Mouse (Mus musculus) forebrain, embryonic 12.5 days (tissue): ENCODE data around the gene Olfr1368. TPM values are rescaled to one million over a fixed set of nuclear protein-coding genes. Genes with fewer than 3 reads are reported as not detected.

Experiments
- ATAC-seq: fragments of 200-750 bp; cut with Nextera tagmentation; 2 replicates; pipeline ENCODE4 v1.8.0; 2017; ENCODE audit warnings: moderate TSS enrichment; ENCODE audit not compliant: low FRiP score
- H3K27ac ChIP-seq: fragments of 300-500 bp; sonication (generic); 2 replicates; pipeline ENCODE4 v1.5.1; 2016; ENCODE audit warnings: mild to moderate bottlenecking
- H3K27me3 ChIP-seq: fragments of 300-500 bp; sonication (generic); 2 replicates; pipeline ENCODE4 v1.6.1; 2016; ENCODE audit warnings: mild to moderate bottlenecking
- H3K36me3 ChIP-seq: fragments of 300-500 bp; sonication (generic); replicated peaks from 2 replicates; pipeline ENCODE4 v1.6.1; 2016; ENCODE audit warnings: mild to moderate bottlenecking
- H3K4me1 ChIP-seq: fragments of 300-500 bp; sonication (generic); 2 replicates; pipeline ENCODE4 v1.6.1; 2016
- H3K4me2 ChIP-seq: fragments of 300-500 bp; sonication (generic); 2 replicates; pipeline ENCODE4 v1.6.1; 2016; ENCODE audit warnings: mild to moderate bottlenecking, moderate library complexity
- H3K4me3 ChIP-seq: fragments of 300-500 bp; sonication (generic); replicated peaks from 2 replicates; pipeline ENCODE4 v1.5.1; 2016; ENCODE audit warnings: mild to moderate bottlenecking
- H3K9ac ChIP-seq: fragments of 300-500 bp; sonication (generic); 2 replicates; pipeline ENCODE4 v1.6.1; 2016; ENCODE audit warnings: mild to moderate bottlenecking
- H3K9me3 ChIP-seq: fragments of 300-500 bp; sonication (generic); 2 replicates; pipeline ENCODE4 v1.6.1; 2016
- WGBS: fragments of 180-500 bp; shearing (Covaris S2); methylation state at CpG from one replicate; pipeline ENCODE4 v1.1.7; 2016; 5-methylcytosine and 5-hydroxymethylcytosine counted together
- polyA plus RNA-seq: library from polyadenylated mRNA; unstranded; fragments of >200 nt; fragmentation: Nextera tagmentation; extraction: Ambion mirVana; gene quantifications from 2 replicates; pipeline ENCODE4 v1.2.1, GENCODE M21; 2016

The Olfr1368 gene
- polyA plus RNA-seq, 1 experiment from 2014 or later: not detected

DNA sequence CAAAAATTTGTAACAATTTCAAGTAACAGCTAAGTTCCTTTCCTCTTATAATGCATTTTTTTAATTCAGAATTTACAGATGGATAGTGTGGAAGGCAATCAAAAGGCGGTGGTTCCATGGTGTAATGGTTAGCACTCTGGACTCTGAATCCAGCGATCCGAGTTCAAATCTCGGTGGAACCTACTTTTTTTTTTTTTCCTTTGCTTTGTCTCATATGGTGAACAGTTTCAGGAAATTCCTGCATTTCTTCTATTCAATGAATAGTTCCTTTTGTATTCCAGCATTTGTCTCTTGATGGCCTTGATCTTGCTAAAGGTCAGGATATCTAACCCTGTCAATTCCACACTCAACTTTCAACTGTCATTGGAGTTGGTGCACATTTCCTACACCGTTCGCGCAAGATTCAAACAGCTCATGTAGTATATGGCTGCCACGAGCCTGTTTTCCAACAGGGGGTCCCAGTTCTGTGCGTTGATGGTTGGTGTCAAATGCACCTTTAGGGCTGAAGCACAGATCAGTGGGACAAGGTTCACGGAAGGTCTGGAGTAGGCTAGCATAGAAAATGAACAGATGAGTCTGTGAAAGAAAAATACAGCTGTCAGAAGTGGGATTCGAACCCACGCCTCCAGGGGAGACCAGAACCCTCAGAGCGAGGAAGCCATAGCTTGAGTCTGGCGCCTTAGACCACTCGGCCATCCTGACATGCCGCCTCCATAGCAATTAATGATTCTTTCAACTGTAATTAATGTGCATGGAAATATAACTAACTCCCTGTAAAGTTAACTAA is 26.8 kb upstream of the Olfr1368 start:
- Histone ChIP-seq H3K9me3 (no peaks in the 10 kb centered on the region), H3K9ac (no peak overlapping the region), H3K4me2 (peak overlapping the region; percentile 55), H3K27ac (no peak overlapping the region), H3K4me1 (peaks cover 16% of the 10 kb centered on the region), H3K36me3 (no peaks in the 10 kb centered on the region), H3K4me3 (peak overlapping the region; percentile 46), H3K27me3 (peaks cover 3% of the 10 kb centered on the region; the same call in 1 of the 2 replicates)
- WGBS: under 1% methylated on average over 16 of the region's 16 CpGs
- peak; percentile 45; the same call in 1 of the 2 replicates for ATAC-seq

GRCm38 (mm10) chr13:21171600-21172150 is 26.0 kb upstream of the Olfr1368 start:
- under 1% methylated on average over 12 of the region's 12 CpGs for WGBS
- H3K9me3 ChIP-seq: no peaks in the 10 kb centered on the region
- H3K36me3 ChIP-seq: no peaks in the 10 kb centered on the region
- peak overlapping the region; percentile 45 for H3K9ac ChIP-seq
- peak overlapping the region; percentile 46 for H3K4me3 ChIP-seq
- no peak overlapping the region for H3K27ac ChIP-seq
- H3K27me3 ChIP-seq: peaks cover 3% of the 10 kb centered on the region; the same call in 1 of the 2 replicates
- 0 out of 2 replicates have a peak, but pooled peaks have one; percentile 31 for ATAC-seq
- peaks cover 16% of the 10 kb centered on the region for H3K4me1 ChIP-seq
- peak overlapping the region; percentile 55 for H3K4me2 ChIP-seq

GRCm38 (mm10) chr13:21171156-21171530 is 25.5 kb upstream of the Olfr1368 start:
- 5% methylated on average over 15 of the region's 15 CpGs for WGBS
- Histone ChIP-seq H3K27ac (0 out of 2 replicates have a peak overlapping the region, but pooled peaks have one; percentile 42), H3K4me2 (peak overlapping the region; percentile 55), H3K9ac (peak overlapping the region; percentile 45), H3K9me3 (no peaks in the 10 kb centered on the region), H3K27me3 (peaks cover 3% of the 10 kb centered on the region; the same call in 1 of the 2 replicates), H3K36me3 (no peaks in the 10 kb centered on the region), H3K4me3 (peak overlapping the region; percentile 46), H3K4me1 (peaks cover 16% of the 10 kb centered on the region)
- ATAC-seq: no peak

- Histone ChIP-seq H3K4me3 (peak overlapping the region; percentile 51), H3K27ac (0 out of 2 replicates have a peak overlapping the region, but pooled peaks have one; percentile 42), H3K36me3 (no peaks in the 10 kb centered on the region), H3K27me3 (peaks cover 7% of the 10 kb centered on the region), H3K4me1 (peaks cover 16% of the 10 kb centered on the region), H3K9ac (peak overlapping the region; percentile 45), H3K4me2 (peak overlapping the region; percentile 55), H3K9me3 (no peaks in the 10 kb centered on the region)
- WGBS: 32% methylated on average over 17 of the region's 17 CpGs
- ATAC-seq: no peak
Observed at GRCm38 (mm10) chr13:21170431-21171155, 24.9 kb upstream of the Olfr1368 start.

DNA sequence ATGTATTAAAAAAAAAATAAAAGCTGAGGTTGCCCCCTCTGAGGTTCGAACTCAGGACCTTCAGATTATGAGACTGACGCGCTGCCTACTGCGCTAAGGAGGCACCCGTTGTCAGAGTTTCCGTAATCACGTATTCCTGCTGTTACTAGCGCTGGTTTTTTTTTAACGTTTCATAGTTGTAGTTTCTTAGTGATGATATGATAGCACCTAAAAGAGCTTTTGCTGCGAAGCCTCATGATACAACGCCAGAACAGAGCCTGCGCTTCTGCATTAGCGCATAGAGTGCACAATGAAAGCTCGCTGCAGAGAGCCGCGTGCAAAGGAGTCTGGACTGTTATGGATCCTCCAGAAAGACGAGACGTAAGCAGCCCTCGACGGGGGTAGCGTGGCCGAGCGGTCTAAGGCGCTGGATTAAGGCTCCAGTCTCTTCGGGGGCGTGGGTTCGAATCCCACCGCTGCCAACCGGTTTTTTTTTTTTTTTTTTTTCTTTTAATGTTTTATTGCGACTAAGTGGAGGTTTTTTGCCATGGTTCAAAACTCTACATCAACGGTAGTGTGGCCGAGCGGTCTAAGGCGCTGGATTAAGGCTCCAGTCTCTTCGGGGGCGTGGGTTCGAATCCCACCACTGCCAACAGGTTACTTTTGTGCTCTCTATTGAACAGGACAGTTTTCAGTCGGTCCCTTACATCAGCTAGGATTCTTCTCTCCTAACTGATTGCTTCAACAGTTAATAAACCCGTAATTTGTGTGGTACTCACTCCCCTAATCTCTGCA is 24.2 kb upstream of the Olfr1368 start:
- Histone ChIP-seq H3K27ac (no peak overlapping the region), H3K4me1 (peaks cover 16% of the 10 kb centered on the region), H3K27me3 (peaks cover 11% of the 10 kb centered on the region), H3K36me3 (no peaks in the 10 kb centered on the region), H3K4me2 (peak overlapping the region; percentile 81), H3K9ac (no peak overlapping the region), H3K9me3 (no peaks in the 10 kb centered on the region), H3K4me3 (peak overlapping the region; percentile 51)
- under 1% methylated on average over 39 of the region's 39 CpGs for WGBS
- ATAC-seq: peak; percentile 70

DNA sequence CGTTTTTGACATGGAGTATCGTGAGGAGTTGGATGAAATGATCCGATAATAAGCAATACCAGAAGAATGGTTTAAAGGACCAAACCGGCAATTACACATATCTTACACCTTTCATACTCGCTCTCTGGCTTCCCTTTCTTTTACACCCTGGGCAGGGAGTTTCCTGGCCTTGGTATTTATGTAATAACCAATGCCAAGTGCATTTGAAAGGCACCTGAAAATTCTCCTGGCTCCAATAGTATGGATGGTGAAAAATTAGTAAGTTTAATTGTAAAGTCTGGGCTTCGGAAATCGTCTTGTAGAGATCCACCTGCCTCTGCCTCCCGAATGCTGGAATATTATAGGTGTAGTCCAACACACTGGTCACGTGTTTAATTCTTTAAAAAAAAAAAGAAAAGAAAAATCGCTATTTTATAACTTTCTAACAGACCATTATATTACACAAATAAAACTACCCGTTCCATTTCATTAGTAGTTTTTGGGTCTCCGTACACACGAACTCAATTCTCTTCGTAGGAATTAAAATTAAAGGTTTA is 23.5 kb upstream of the Olfr1368 start:
- WGBS: 5% methylated on average over 14 of the region's 14 CpGs
- no peak overlapping the region for H3K27ac ChIP-seq
- 0 out of 2 replicates have a peak overlapping the region, but pooled peaks have one; percentile 55 for H3K9ac ChIP-seq
- peak overlapping the region; percentile 81 for H3K4me2 ChIP-seq
- ATAC-seq: no peak
- H3K4me1 ChIP-seq: peaks cover 16% of the 10 kb centered on the region
- H3K36me3 ChIP-seq: no peaks in the 10 kb centered on the region
- peaks cover 8% of the 10 kb centered on the region; the same call in 1 of the 2 replicates for H3K27me3 ChIP-seq
- no peaks in the 10 kb centered on the region for H3K9me3 ChIP-seq
- H3K4me3 ChIP-seq: peak overlapping the region; percentile 51

- H3K27ac ChIP-seq: no peak overlapping the region
Observed at GRCm38 (mm10) chr13:21168371-21169011, 22.8 kb upstream of the Olfr1368 start.

GRCm38 (mm10) chr13:21167910-21168300 is 22.2 kb upstream of the Olfr1368 start:
- peak; percentile 42; the same call in 1 of the 2 replicates for ATAC-seq
- Histone ChIP-seq H3K27ac (no peak overlapping the region), H3K9ac (peak overlapping the region; percentile 55; the same call in 1 of the 2 replicates), H3K4me3 (peak overlapping the region; percentile 51), H3K4me2 (peak overlapping the region; percentile 81), H3K9me3 (no peaks in the 10 kb centered on the region), H3K36me3 (no peaks in the 10 kb centered on the region), H3K27me3 (peaks cover 10% of the 10 kb centered on the region; the same call in 1 of the 2 replicates), H3K4me1 (peaks cover 10% of the 10 kb centered on the region)
- 1% methylated on average over 8 of the region's 8 CpGs for WGBS

More at GRCm38 (mm10) chr13:21168371-21169011, 22.8 kb upstream of the Olfr1368 start:
- Histone ChIP-seq H3K4me1 (peaks cover 16% of the 10 kb centered on the region), H3K4me2 (peak overlapping the region; percentile 81), H3K36me3 (no peaks in the 10 kb centered on the region), H3K9me3 (no peaks in the 10 kb centered on the region), H3K27me3 (peaks cover 10% of the 10 kb centered on the region; the same call in 1 of the 2 replicates), H3K4me3 (peak overlapping the region; percentile 51), H3K9ac (peak overlapping the region; percentile 55; the same call in 1 of the 2 replicates)
- ATAC-seq: no peak
- WGBS: under 1% methylated on average over 16 of the region's 16 CpGs

GRCm38 (mm10) chr13:21166936-21167909 is 21.6 kb upstream of the Olfr1368 start:
- Histone ChIP-seq H3K27me3 (peaks cover 10% of the 10 kb centered on the region; the same call in 1 of the 2 replicates), H3K36me3 (no peaks in the 10 kb centered on the region), H3K9ac (peak overlapping the region; percentile 53), H3K9me3 (no peaks in the 10 kb centered on the region), H3K27ac (0 out of 2 replicates have a peak overlapping the region, but pooled peaks have one; percentile 36), H3K4me3 (peak overlapping the region; percentile 51), H3K4me1 (peaks cover 6% of the 10 kb centered on the region), H3K4me2 (peak overlapping the region; percentile 81)
- 2% methylated on average over 27 of the region's 27 CpGs for WGBS
- peak; percentile 52 for ATAC-seq

DNA sequence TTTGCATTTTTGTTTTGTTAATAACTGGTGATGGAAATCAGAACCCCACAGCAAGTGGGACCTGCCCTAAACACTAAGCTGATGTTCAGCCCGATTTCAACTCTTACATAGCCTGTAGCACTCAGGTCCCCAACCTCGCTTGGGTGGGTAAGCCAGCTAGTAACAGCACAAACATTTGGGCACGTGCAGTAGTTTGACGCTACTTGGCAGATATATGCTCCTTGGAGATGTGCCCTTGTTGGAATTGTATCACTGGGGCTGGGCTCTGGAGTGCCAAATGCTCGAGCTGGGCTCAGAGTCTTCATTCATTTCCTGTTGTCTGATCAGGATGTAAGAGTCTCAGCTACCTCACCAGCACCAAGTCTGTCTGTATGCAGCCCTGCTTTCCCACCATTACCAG is 16.9 kb upstream of the Olfr1368 start:
- peaks cover 18% of the 10 kb centered on the region; the same call in 1 of the 2 replicates for H3K27me3 ChIP-seq
- no peak overlapping the region for H3K4me2 ChIP-seq
- no peaks in the 10 kb centered on the region for H3K36me3 ChIP-seq
- 67% methylated on average over 5 of the region's 5 CpGs for WGBS
- no peak for ATAC-seq
- H3K9me3 ChIP-seq: no peaks in the 10 kb centered on the region
- no peak overlapping the region for H3K4me3 ChIP-seq
- H3K9ac ChIP-seq: no peak overlapping the region
- H3K27ac ChIP-seq: no peak overlapping the region
- H3K4me1 ChIP-seq: peaks cover 8% of the 10 kb centered on the region
